Mouse (Mus musculus) liver, embryonic 11.5 days (tissue): Measurements from ENCODE around the gene Tnrc6b. TPM values are rescaled to one million over a fixed set of nuclear protein-coding genes. Genes with fewer than 3 reads are reported as not detected.
"Not testable (repeated sequence)": the region's sequence is repeated elsewhere in the genome, so short reads cannot be mapped to it uniquely, and the experiment has no call there.

ENCODE experiments used
- ATAC-seq: fragments of 200-750 bp; cut with Nextera tagmentation; replicated peaks from 2 replicates; pipeline ENCODE4 v1.8.0; 2017; ENCODE audit warnings: moderate number of reproducible peaks, mild to moderate bottlenecking, moderate TSS enrichment, moderate library complexity; ENCODE audit not compliant: low FRiP score
- DNase-seq: peaks from one replicate; pipeline ENCODE4 v3.0.0-alpha.2; 2017; ENCODE audit warnings: low spot score
- H3K27ac ChIP-seq: fragments of 300-500 bp; sonication (generic); 2 replicates; pipeline ENCODE4 v1.5.1; 2014; ENCODE audit warnings: mild to moderate bottlenecking, low read depth, low read length, control low read depth
- H3K27me3 ChIP-seq: fragments of 300-500 bp; sonication (generic); replicated peaks from 2 replicates; pipeline ENCODE4 v1.6.1; 2014; ENCODE audit warnings: low read length, mixed read lengths; ENCODE audit not compliant: control insufficient read depth, insufficient read depth
- H3K36me3 ChIP-seq: fragments of 300-500 bp; sonication (generic); 2 replicates; pipeline ENCODE4 v1.6.1; 2014; ENCODE audit warnings: mild to moderate bottlenecking, low read length, moderate library complexity, mixed read lengths; ENCODE audit not compliant: control insufficient read depth, insufficient read depth
- H3K4me1 ChIP-seq: fragments of 300-500 bp; sonication (generic); replicated peaks from 2 replicates; pipeline ENCODE4 v1.6.1; 2014; ENCODE audit warnings: low read length, mixed read lengths; ENCODE audit not compliant: control insufficient read depth, insufficient read depth
- H3K4me2 ChIP-seq: fragments of 300-500 bp; sonication (generic); 2 replicates; pipeline ENCODE4 v1.6.1; 2014; ENCODE audit warnings: mild to moderate bottlenecking, control low read depth, moderate library complexity
- H3K4me3 ChIP-seq: fragments of 300-500 bp; sonication (generic); 2 replicates; pipeline ENCODE4 v1.5.1; 2014; ENCODE audit warnings: low read depth, low read length, control low read depth
- H3K9ac ChIP-seq: fragments of 300-500 bp; sonication (generic); 2 replicates; pipeline ENCODE4 v1.6.1; 2014; ENCODE audit warnings: low read depth, low read length, control low read depth
- H3K9me3 ChIP-seq: fragments of 300-500 bp; sonication (generic); 2 replicates; pipeline ENCODE4 v1.6.1; 2016; ENCODE audit warnings: low read length, inconsistent platforms, mixed read lengths; ENCODE audit not compliant: control insufficient read depth
- WGBS: fragments of 180-500 bp; shearing (Covaris S2); extraction: QIAGEN DNeasy Blood & Tissue Kit; methylation state at CpG from one replicate; pipeline ENCODE4 v1.1.7; 2014; 5-methylcytosine and 5-hydroxymethylcytosine counted together
- polyA plus RNA-seq: library from polyadenylated mRNA; unstranded; fragments of >200 nt; fragmentation: Nextera tagmentation; extraction: Ambion mirVana; gene quantifications from 2 replicates; pipeline ENCODE4 v1.2.1, GENCODE M21; 2014

Gene Tnrc6b
- polyA plus RNA-seq, 1 experiment from 2014 or later, result 18.5 TPM

DNA sequence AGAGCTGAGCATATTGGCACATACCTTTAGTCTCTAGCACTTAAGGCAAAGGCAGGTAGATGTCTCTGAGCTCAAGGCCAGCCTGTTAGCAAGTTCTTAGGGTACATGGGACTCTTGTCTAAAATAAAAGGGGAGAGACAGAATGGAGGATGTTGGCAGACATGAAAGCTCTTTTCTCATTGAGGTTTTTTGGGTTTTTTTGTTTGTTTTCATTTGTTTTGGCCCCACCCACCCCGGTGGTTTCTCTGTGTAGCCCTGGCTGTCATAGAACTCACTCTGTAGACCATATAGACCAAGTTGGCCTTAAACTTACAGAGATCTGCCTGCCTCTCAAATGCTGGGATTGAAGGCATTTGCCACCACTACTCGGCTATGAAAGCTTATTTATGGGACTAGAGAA lies 213.1 kb downstream of the Tnrc6b start:
- H3K27me3 ChIP-seq, result no peaks in the 10 kb centered on the region
- H3K4me2 ChIP-seq, result no peak overlapping the region
- 87% methylated on average over 2 of the region's 2 CpGs for WGBS
- no peaks in the 10 kb centered on the region for H3K4me1 ChIP-seq
- no peak overlapping the region for H3K4me3 ChIP-seq
- H3K9me3 ChIP-seq, result no peaks in the 10 kb centered on the region
- H3K36me3 ChIP-seq, result peaks cover 46% of the 10 kb centered on the region
- no peak overlapping the region for H3K27ac ChIP-seq
- no peak for DNase-seq
- ATAC-seq, result no peak
- H3K9ac ChIP-seq, result no peak overlapping the region

DNA sequence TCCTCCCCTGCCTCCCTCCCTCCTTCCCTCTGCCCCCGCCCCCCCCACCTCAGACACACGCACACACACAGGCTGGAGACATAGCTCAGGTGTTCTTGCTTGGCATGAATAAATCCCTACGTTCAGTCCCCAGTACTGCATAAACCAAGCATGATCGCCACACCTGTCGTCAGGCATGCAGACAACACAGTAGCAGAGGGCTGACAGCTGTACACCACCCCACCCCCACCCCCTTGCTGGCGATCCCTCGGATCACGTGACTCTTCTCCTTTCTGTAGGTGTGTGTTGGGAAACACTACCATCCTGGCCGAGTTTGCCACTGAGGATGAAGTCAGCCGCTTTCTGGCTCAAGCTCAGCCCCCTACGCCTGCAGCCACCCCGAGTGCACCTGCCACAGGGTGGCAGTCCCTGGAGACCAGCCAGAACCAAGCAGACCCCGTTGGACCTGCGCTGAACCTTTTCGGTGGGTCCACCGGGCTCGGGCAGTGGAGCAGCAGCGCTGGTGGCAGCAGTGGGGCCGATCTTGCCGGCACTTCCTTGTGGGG lies 217.8 kb downstream of the Tnrc6b start:
- ATAC-seq (no peak), DNase-seq (no peak)
- WGBS, result 87% methylated on average over 20 of the region's 20 CpGs
- Histone ChIP-seq H3K27ac (no peak overlapping the region), H3K4me2 (no peak overlapping the region), H3K4me1 (no peaks in the 10 kb centered on the region; the same call in 1 of the 2 replicates), H3K9ac (no peak overlapping the region), H3K27me3 (no peaks in the 10 kb centered on the region), H3K36me3 (peaks cover 34% of the 10 kb centered on the region), H3K9me3 (no peaks in the 10 kb centered on the region), H3K4me3 (no peak overlapping the region)

GRCm38 (mm10) chr15:80930048-80930571 lies 219.0 kb downstream of the Tnrc6b start:
- ATAC-seq, result no peak
- WGBS, result 35% methylated on average over 14 of the region's 16 CpGs
- Histone ChIP-seq H3K27me3 (no peaks in the 10 kb centered on the region), H3K4me1 (no peaks in the 10 kb centered on the region; the same call in 1 of the 2 replicates), H3K27ac (no peak overlapping the region), H3K9ac (no peak overlapping the region), H3K4me2 (no peak overlapping the region), H3K4me3 (no peak overlapping the region), H3K9me3 (no peaks in the 10 kb centered on the region), H3K36me3 (peaks cover 24% of the 10 kb centered on the region)
- no peak for DNase-seq

DNA sequence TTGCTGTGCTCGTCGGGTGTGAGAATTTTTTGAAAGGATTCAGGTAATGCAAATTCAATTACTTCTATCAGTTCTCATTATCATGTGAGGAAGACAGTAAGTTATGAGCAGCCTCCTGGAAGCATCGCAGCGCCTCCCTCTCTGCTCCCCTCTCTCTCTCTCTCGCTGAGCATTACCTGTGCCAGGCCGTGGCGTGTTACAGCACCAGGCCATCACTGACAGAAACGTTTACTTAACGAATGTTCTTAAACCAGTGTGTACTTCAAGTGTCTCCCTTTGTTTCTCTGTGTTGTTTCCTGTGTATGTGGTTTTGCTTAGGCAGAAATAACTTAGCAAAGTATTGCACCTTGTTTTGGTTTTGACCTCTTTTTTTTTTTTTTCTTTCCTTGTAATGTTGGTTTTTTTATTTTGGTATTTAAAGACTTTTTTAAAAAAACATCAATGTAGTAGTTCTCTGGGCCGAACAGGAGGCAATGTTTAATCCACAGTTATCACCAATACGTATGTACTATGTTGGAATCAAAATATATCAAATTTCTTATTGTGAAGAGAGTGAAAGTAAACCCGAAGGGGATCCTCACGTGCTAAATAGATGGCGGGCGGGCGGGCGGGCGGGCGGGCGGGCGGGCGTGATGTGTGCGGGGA lies 219.7 kb downstream of the Tnrc6b start:
- H3K9ac ChIP-seq, H3K27me3 ChIP-seq, DNase-seq, H3K4me1 ChIP-seq, H3K9me3 ChIP-seq, H3K27ac ChIP-seq, H3K4me3 ChIP-seq, H3K4me2 ChIP-seq, ATAC-seq: not testable (repeated sequence)
- peaks cover 24% of the 10 kb centered on the region for H3K36me3 ChIP-seq
- WGBS, result 86% methylated on average over 23 of the region's 23 CpGs

DNA sequence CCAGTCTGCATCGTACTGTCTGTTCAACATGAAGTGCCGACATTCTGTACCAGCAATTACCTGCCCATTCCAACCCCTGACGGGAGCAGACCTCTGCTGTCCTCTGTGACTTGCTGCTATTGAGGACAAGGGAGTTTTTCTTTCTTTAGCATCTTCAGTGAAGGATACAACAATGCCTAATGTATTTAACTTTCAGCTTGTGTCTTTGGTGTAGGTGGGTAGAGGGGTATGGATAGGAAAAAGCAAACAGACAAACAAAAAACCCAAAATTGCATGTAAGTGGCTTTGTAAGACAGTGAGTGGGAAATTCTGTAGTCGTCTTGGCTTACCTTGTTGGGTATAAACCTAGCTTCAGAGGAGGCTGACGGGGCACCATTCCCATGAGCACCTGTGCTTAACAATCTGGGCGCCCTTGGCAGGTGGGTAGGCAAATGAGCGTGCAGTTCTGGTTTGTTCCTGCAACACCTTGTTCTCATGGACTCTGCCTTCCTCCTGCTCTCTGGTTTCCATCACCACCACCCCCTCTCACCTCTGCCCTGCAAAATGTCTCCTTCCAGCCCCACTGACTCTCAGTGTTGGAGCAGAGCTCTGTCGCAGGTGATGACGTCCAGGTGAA lies 220.3 kb downstream of the Tnrc6b start:
- H3K4me1 ChIP-seq, result no peaks in the 10 kb centered on the region; the same call in 1 of the 2 replicates
- 93% methylated on average over 9 of the region's 9 CpGs for WGBS
- H3K36me3 ChIP-seq, result peaks cover 24% of the 10 kb centered on the region
- H3K27me3 ChIP-seq, result no peaks in the 10 kb centered on the region
- ATAC-seq, result no peak
- H3K9me3 ChIP-seq, result no peaks in the 10 kb centered on the region
- DNase-seq, result no peak
- H3K27ac ChIP-seq, result no peak overlapping the region
- no peak overlapping the region for H3K4me3 ChIP-seq
- no peak overlapping the region for H3K9ac ChIP-seq
- H3K4me2 ChIP-seq, result no peak overlapping the region

- Histone ChIP-seq H3K4me2 (no peak overlapping the region), H3K4me1 (no peaks in the 10 kb centered on the region; the same call in 1 of the 2 replicates), H3K27ac (no peak overlapping the region), H3K27me3 (no peaks in the 10 kb centered on the region), H3K36me3 (peaks cover 8% of the 10 kb centered on the region), H3K4me3 (no peak overlapping the region), H3K9ac (no peak overlapping the region), H3K9me3 (no peaks in the 10 kb centered on the region)
- 68% methylated on average over 5 of the region's 5 CpGs for WGBS
- ATAC-seq, result no peak
- DNase-seq, result no peak
Observed at GRCm38 (mm10) chr15:80934841-80935240, 223.7 kb downstream of the Tnrc6b start.

DNA sequence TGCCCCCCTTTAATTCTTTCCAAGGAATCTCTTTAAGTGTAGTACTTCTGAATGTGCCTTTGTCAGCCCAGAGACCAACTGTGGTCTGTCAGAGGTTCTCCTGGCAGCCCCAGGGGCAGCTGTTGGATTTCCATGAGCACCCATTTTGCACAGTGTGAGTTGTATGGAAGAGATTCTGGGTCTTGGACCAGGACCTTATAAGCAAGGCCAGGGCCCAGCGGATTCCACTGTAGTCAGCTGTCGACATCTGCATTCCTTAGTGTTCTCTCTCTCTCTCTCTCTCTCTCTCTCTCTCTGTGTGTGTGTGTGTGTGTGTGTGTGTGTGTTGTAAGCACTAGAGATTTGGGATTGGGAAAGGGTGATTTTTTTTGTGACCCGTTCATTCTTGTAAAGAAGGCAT lies 225.6 kb downstream of the Tnrc6b start:
- Histone ChIP-seq H3K36me3 (peaks cover 8% of the 10 kb centered on the region), H3K4me3 (no peak overlapping the region), H3K9me3 (no peaks in the 10 kb centered on the region), H3K27ac (no peak overlapping the region), H3K27me3 (no peaks in the 10 kb centered on the region), H3K4me2 (no peak overlapping the region), H3K9ac (no peak overlapping the region), H3K4me1 (no peaks in the 10 kb centered on the region)
- no peak for DNase-seq
- ATAC-seq, result no peak
- 82% methylated on average over 3 of the region's 3 CpGs for WGBS

DNA sequence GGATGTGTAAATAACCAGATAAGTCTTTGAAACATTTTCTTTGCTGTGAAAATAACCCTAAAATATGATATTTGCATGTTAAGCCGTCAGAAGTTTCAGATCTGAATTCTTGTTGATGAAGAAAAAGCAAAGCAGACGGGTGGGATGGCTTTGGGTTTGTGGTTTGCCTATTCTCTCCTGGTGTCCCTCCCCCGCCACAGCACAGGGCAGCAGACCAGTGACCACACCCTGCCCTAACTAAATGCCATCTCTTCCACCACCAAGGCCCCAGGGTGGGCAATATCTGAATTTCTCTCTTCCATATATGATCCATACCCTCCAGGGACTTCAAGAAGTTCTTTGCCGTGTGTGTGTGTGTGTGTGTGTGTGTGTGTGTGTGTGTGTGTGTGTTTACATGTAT lies 227.5 kb downstream of the Tnrc6b start:
- no peaks in the 10 kb centered on the region for H3K9me3 ChIP-seq
- H3K4me2 ChIP-seq, result no peak overlapping the region
- H3K4me3 ChIP-seq, result no peak overlapping the region
- no peak overlapping the region for H3K9ac ChIP-seq
- H3K36me3 ChIP-seq, result peaks cover 2% of the 10 kb centered on the region; the same call in 1 of the 2 replicates
- H3K27ac ChIP-seq, result no peak overlapping the region
- no peak for DNase-seq
- no peaks in the 10 kb centered on the region for H3K27me3 ChIP-seq
- WGBS, result 66% methylated on average over 4 of the region's 4 CpGs
- no peaks in the 10 kb centered on the region for H3K4me1 ChIP-seq
- ATAC-seq, result no peak
